Mouse (Mus musculus) hindbrain, embryonic 13.5 days (tissue): ENCODE measurements around the gene 1700020D05Rik. TPM values are rescaled to one million over a fixed set of nuclear protein-coding genes. Genes with fewer than 3 reads are reported as not detected.

Experiments
- ATAC-seq: fragments of 200-750 bp; cut with Nextera tagmentation; 2 replicates; pipeline ENCODE4 v1.8.0; 2017; ENCODE audit warnings: moderate TSS enrichment; ENCODE audit not compliant: low FRiP score
- H3K27ac ChIP-seq: fragments of 300-500 bp; sonication (generic); 2 replicates; pipeline ENCODE4 v1.5.1; 2015; ENCODE audit warnings: inconsistent platforms, mild to moderate bottlenecking, moderate library complexity
- H3K27me3 ChIP-seq: fragments of 300-500 bp; sonication (generic); 2 replicates; pipeline ENCODE4 v1.6.1; 2015; ENCODE audit warnings: mild to moderate bottlenecking, inconsistent platforms
- H3K36me3 ChIP-seq: fragments of 300-500 bp; sonication (generic); 2 replicates; pipeline ENCODE4 v1.6.1; 2015; ENCODE audit warnings: mild to moderate bottlenecking, inconsistent platforms
- H3K4me1 ChIP-seq: fragments of 300-500 bp; sonication (generic); replicated peaks from 2 replicates; pipeline ENCODE4 v1.6.1; 2015; ENCODE audit warnings: inconsistent platforms
- H3K4me2 ChIP-seq: fragments of 300-500 bp; sonication (generic); 2 replicates; pipeline ENCODE4 v1.6.1; 2015; ENCODE audit warnings: inconsistent platforms, mild to moderate bottlenecking, moderate library complexity
- H3K4me3 ChIP-seq: fragments of 300-500 bp; sonication (generic); 2 replicates; pipeline ENCODE4 v1.5.1; 2015; ENCODE audit warnings: mild to moderate bottlenecking, inconsistent platforms
- H3K9ac ChIP-seq: fragments of 300-500 bp; sonication (generic); 2 replicates; pipeline ENCODE4 v1.6.1; 2015; ENCODE audit warnings: mild to moderate bottlenecking, inconsistent platforms
- H3K9me3 ChIP-seq: fragments of 300-500 bp; sonication (generic); 2 replicates; pipeline ENCODE4 v1.6.1; 2016; ENCODE audit warnings: inconsistent platforms
- WGBS: fragments of 180-500 bp; shearing (Covaris S2); methylation state at CpG from one replicate; pipeline ENCODE4 v1.1.7; 2015; 5-methylcytosine and 5-hydroxymethylcytosine counted together
- polyA plus RNA-seq: library from polyadenylated mRNA; unstranded; fragments of >200 nt; fragmentation: Nextera tagmentation; extraction: Ambion mirVana; gene quantifications from 2 replicates; pipeline ENCODE4 v1.2.1, GENCODE M21; 2015

The 1700020D05Rik gene
- 0.58 TPM in 1 of 2 replicates, not detected in the other for polyA plus RNA-seq

- no peak for ATAC-seq
- Histone ChIP-seq H3K4me3 (no peak within 1 kb of the TSS), H3K27ac (no peak within 1 kb of the TSS), H3K9ac (no peak within 1 kb of the TSS), H3K27me3 (no peaks in the 10 kb centered on the region), H3K4me2 (no peak within 1 kb of the TSS), H3K36me3 (peaks cover 16% of the 10 kb centered on the region), H3K4me1 (no peaks in the 10 kb centered on the region; the same call in 1 of the 2 replicates), H3K9me3 (no peaks in the 10 kb centered on the region)
- 53% methylated on average over 17 of the region's 17 CpGs for WGBS
These were observed at the start of gene 1700020D05Rik for GRCm38 (mm10) chr19:5503687-5504086. 1700020D05Rik (minus strand) TSS chr19:5503787.

DNA sequence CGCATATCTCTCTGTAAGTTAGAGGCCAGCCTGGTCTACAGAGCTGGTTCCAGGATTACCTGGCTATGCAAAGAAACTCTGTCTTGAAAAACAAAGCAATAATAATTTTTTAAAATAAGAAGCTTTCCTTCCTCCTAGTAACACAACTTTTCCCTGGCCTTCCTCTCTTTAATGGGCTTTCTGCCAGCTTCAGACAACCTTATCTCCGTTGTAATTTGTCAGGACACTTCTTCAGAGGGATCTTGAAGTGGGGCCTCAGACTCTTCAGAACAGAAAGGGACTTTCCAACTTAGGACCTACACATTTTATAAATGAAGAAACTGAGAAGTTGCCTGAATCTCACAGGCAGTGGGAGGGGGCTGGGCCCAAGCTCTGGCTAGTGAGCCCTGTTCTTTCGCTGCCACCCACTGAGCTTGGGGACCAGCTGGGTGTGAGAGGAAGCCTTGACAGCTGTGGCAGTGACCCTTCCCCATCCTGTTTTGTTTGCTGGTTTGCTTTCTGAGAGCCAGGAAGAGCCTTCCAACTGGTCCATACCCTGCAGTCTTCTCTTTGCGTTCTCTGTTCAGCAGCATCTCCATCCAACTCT lies 44.0 kb upstream of the 1700020D05Rik start:
- Histone ChIP-seq H3K9me3 (no peaks in the 10 kb centered on the region), H3K9ac (no peak overlapping the region), H3K4me1 (no peaks in the 10 kb centered on the region), H3K27me3 (0 out of 2 replicates have a peak, but pooled peaks cover 20% of the 10 kb centered on the region), H3K4me3 (no peak overlapping the region), H3K36me3 (no peaks in the 10 kb centered on the region), H3K27ac (no peak overlapping the region), H3K4me2 (no peak overlapping the region)
- WGBS: 74% methylated on average over 4 of the region's 4 CpGs
- no peak for ATAC-seq

- Histone ChIP-seq H3K27me3 (peaks cover 20% of the 10 kb centered on the region; the same call in 1 of the 2 replicates), H3K36me3 (no peaks in the 10 kb centered on the region), H3K27ac (no peak overlapping the region), H3K9ac (no peak overlapping the region), H3K4me1 (no peaks in the 10 kb centered on the region), H3K4me2 (no peak overlapping the region), H3K9me3 (no peaks in the 10 kb centered on the region), H3K4me3 (no peak overlapping the region)
- ATAC-seq: no peak
- WGBS: 55% methylated on average over 11 of the region's 11 CpGs
These were observed 40.4 kb upstream of the 1700020D05Rik start for GRCm38 (mm10) chr19:5544031-5544430.

DNA sequence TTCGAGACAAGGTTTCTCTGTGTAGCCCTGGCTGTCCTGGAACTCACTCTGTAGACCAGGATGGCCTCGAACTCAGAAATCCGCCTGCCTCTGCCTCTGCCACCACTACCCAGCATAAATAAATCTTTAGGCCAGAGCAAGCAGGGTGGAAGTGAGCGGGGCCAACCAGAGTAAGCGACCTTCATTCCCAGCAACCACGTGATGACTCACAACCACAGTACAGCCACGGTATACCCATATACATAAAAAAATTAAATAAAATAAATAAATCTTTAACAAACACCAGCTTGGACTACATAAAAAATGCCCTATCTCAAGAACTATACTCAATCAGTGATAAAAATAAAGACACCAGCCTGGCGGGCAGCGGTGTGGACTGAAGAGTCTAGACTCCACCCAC lies 39.8 kb upstream of the 1700020D05Rik start:
- Histone ChIP-seq H3K27ac (no peak overlapping the region), H3K9ac (no peak overlapping the region), H3K36me3 (no peaks in the 10 kb centered on the region), H3K4me1 (no peaks in the 10 kb centered on the region), H3K9me3 (no peaks in the 10 kb centered on the region), H3K27me3 (peaks cover 26% of the 10 kb centered on the region; the same call in 1 of the 2 replicates), H3K4me2 (no peak overlapping the region), H3K4me3 (no peak overlapping the region)
- no peak for ATAC-seq
- 90% methylated on average over 9 of the region's 9 CpGs for WGBS

DNA sequence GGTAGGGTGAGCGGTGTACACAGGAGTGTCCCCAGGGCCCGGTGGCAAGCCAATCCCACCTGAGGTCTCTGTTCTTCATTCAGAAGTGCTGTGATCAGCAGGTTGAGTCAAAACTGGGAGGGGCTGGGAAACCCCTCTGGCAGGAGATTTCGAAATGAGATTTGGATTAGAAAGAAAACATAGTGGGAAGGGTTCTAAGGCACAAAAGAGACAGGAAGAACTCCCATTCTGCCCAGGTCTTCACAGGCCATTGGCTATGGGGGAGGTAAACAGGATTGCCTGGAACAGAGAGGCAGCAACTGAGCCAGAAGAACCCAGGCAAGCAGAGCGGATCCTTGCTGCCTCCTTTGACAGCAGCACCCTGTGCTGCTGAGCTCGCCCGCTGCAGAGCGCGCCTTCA lies 35.2 kb upstream of the 1700020D05Rik start:
- Histone ChIP-seq H3K4me1 (no peaks in the 10 kb centered on the region), H3K9ac (no peak overlapping the region)
- 81% methylated on average over 8 of the region's 8 CpGs for WGBS

DNA sequence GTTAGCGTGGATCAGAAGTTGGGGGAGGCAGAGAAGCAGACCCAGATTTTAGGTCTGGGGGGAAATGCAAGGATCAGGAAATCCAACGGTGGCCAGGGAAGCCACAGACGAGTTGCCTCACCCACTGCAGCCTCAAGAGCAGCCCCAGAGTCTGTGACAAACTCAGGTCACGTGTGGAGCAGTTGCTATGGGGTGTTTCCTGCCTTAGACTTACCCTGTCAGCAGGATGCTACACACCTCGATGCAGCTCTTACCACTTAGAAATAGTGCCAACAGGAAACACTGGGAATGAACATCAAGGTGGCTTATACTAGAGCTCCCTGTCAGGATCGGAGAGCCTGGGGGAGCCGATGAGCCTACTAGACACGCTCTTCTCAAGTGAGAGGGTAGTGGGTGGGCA lies 28.9 kb upstream of the 1700020D05Rik start:
- Histone ChIP-seq H3K27me3 (peaks cover 65% of the 10 kb centered on the region), H3K9me3 (no peaks in the 10 kb centered on the region), H3K4me2 (no peak overlapping the region), H3K4me1 (peaks cover 17% of the 10 kb centered on the region), H3K36me3 (0 out of 2 replicates have a peak, but pooled peaks cover 4% of the 10 kb centered on the region), H3K9ac (no peak overlapping the region), H3K27ac (no peak overlapping the region), H3K4me3 (no peak overlapping the region)
- ATAC-seq: no peak
- 69% methylated on average over 8 of the region's 8 CpGs for WGBS

More for the DNA sequence above, 35.2 kb upstream of the 1700020D05Rik start:
- no peak for ATAC-seq
- Histone ChIP-seq H3K9me3 (no peaks in the 10 kb centered on the region), H3K27me3 (peaks cover 49% of the 10 kb centered on the region), H3K27ac (no peak overlapping the region), H3K4me2 (no peak overlapping the region), H3K36me3 (0 out of 2 replicates have a peak, but pooled peaks cover 4% of the 10 kb centered on the region), H3K4me3 (no peak overlapping the region)

GRCm38 (mm10) chr19:5530138-5530524 lies 26.5 kb upstream of the 1700020D05Rik start:
- H3K27me3 ChIP-seq: peaks cover 56% of the 10 kb centered on the region
- H3K9me3 ChIP-seq: no peaks in the 10 kb centered on the region
- H3K36me3 ChIP-seq: no peaks in the 10 kb centered on the region
- no peak overlapping the region for H3K9ac ChIP-seq
- H3K4me1 ChIP-seq: peaks cover 17% of the 10 kb centered on the region
- 21% methylated on average over 7 of the region's 7 CpGs for WGBS
- H3K4me2 ChIP-seq: no peak overlapping the region; the same call in 1 of the 2 replicates
- H3K27ac ChIP-seq: no peak overlapping the region
- H3K4me3 ChIP-seq: no peak overlapping the region
- no peak for ATAC-seq

GRCm38 (mm10) chr19:5529325-5530137 lies 25.9 kb upstream of the 1700020D05Rik start:
- 12% methylated on average over 20 of the region's 20 CpGs for WGBS
- H3K4me1 ChIP-seq: peaks cover 17% of the 10 kb centered on the region
- peaks cover 51% of the 10 kb centered on the region for H3K27me3 ChIP-seq
- H3K4me3 ChIP-seq: no peak overlapping the region
- H3K27ac ChIP-seq: no peak overlapping the region
- H3K9me3 ChIP-seq: no peaks in the 10 kb centered on the region
- H3K9ac ChIP-seq: no peak overlapping the region
- H3K4me2 ChIP-seq: peak overlapping the region; percentile 32
- H3K36me3 ChIP-seq: no peaks in the 10 kb centered on the region
- ATAC-seq: peak; percentile 88

GRCm38 (mm10) chr19:5525204-5525603 lies 21.6 kb upstream of the 1700020D05Rik start:
- Histone ChIP-seq H3K4me1 (peaks cover 13% of the 10 kb centered on the region), H3K4me2 (no peak overlapping the region), H3K27ac (no peak overlapping the region), H3K9me3 (no peaks in the 10 kb centered on the region), H3K36me3 (no peaks in the 10 kb centered on the region), H3K9ac (no peak overlapping the region), H3K4me3 (no peak overlapping the region), H3K27me3 (peaks cover 12% of the 10 kb centered on the region; the same call in 1 of the 2 replicates)
- WGBS: 74% methylated on average over 5 of the region's 5 CpGs
- no peak for ATAC-seq

- H3K4me2 ChIP-seq: no peak overlapping the region
- 88% methylated on average over 3 of the region's 3 CpGs for WGBS
- H3K4me1 ChIP-seq: no peaks in the 10 kb centered on the region; the same call in 1 of the 2 replicates
- no peak overlapping the region for H3K9ac ChIP-seq
- H3K4me3 ChIP-seq: no peak overlapping the region
- no peak for ATAC-seq
- H3K27ac ChIP-seq: no peak overlapping the region
- no peaks in the 10 kb centered on the region for H3K27me3 ChIP-seq
- no peaks in the 10 kb centered on the region for H3K36me3 ChIP-seq
- no peaks in the 10 kb centered on the region for H3K9me3 ChIP-seq
These were observed 15.1 kb upstream of the 1700020D05Rik start for GRCm38 (mm10) chr19:5518721-5519120.

- no peak for ATAC-seq
- 80% methylated on average over 8 of the region's 8 CpGs for WGBS
- no peaks in the 10 kb centered on the region for H3K27me3 ChIP-seq
These were observed 13.4 kb upstream of the 1700020D05Rik start for GRCm38 (mm10) chr19:5516906-5517505.

More at GRCm38 (mm10) chr19:5516906-5517505, 13.4 kb upstream of the 1700020D05Rik start:
- no peaks in the 10 kb centered on the region for H3K36me3 ChIP-seq
- no peak overlapping the region for H3K27ac ChIP-seq
- H3K9ac ChIP-seq: no peak overlapping the region
- peaks cover 7% of the 10 kb centered on the region for H3K4me1 ChIP-seq
- H3K4me3 ChIP-seq: no peak overlapping the region
- no peaks in the 10 kb centered on the region for H3K9me3 ChIP-seq
- H3K4me2 ChIP-seq: no peak overlapping the region
